Mouse (Mus musculus) erythroblast, embryonic 14.5 days (primary cell): ENCODE data around the gene Rab3gap1.

Source experiments
- GATA1 ChIP-seq: IDR thresholded peaks from 2 replicates; pipeline ENCODE4 v1.6.1; 2012; ENCODE audit warnings: low read length, inconsistent platforms, mixed read lengths
- TAL1 ChIP-seq: IDR thresholded peaks from 3 replicates; pipeline ENCODE4 v1.6.1; 2012; ENCODE audit warnings: low read length, inconsistent platforms, mixed read lengths

DNA sequence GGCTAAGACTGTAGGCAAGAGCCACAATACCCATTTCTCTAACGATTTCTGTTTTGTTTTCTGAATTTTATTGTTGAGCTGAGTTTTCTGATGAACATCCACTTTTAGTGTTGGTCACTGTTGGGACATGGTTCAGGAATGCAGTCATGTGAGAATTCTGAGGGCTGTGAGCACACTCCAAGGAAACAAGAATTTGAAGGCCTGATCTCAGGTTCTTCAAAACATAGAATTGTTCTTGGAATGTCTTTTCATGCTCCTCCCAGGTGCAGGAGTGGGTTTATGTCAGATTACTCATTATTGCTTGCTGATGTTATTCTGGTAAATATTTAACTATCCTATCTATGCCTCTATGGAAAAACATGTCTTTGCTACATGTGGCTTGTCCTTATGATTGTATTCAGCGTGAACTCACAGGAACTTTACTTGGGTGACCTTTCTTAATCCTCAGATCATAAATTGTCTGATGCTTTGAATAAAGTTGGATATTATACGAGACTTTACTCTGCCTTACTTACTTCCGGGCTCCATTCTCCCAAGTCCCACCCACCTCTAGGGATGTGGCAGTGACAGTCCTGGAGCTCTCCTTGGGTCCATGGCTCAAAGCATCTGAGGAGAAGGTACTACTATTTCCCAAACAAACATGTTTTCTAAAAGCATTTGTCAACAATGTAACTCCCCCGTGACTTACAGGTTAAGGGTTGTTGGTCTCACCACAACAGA is 114.9 kb downstream of the Rab3gap1 start:
- TF ChIP-seq TAL1 (no peak), GATA1 (no peak)
